Mouse (Mus musculus) CH12.LX (cell line): ENCODE results near the gene Rmi2. TPM values are rescaled to one million over a fixed set of nuclear protein-coding genes. Genes with fewer than 3 reads are reported as not detected.

Experiments
- DNase-seq: peaks from one replicate; pipeline ENCODE4 v3.0.0-alpha.2; 2013; ENCODE audit errors: extremely low read depth
- H3K27ac ChIP-seq: 2 replicates; pipeline ENCODE4 v1.5.1; 2012; ENCODE audit warnings: low read depth, mild to moderate bottlenecking, control low read depth, moderate library complexity; ENCODE audit not compliant: insufficient read depth
- H3K27me3 ChIP-seq: replicated peaks from 2 replicates; pipeline ENCODE3; 2012; ENCODE audit warnings: inconsistent platforms
- H3K36me3 ChIP-seq, 2 experiments: replicated peaks in 1 of 2; 2 replicates each; pipeline versions ENCODE3 to v1.6.1; 2012; ENCODE audit warnings: inconsistent platforms in 1 of 2, low read length in 1 of 2, mild to moderate bottlenecking in 1 of 2, mixed read lengths in 1 of 2, moderate library complexity in 1 of 2; ENCODE audit not compliant: control insufficient read depth in 1 of 2, insufficient read depth in 1 of 2
- H3K4me1 ChIP-seq, 2 experiments: 2 replicates each; pipeline ENCODE4 v1.6.1; 2012; ENCODE audit warnings: inconsistent platforms in 1 of 2, moderate library complexity in 1 of 2; ENCODE audit not compliant: insufficient read depth in 2 of 2, control insufficient read depth in 1 of 2
- H3K4me2 ChIP-seq: 2 replicates; pipeline ENCODE4 v1.6.1; 2012; ENCODE audit warnings: low read depth, mild to moderate bottlenecking, control low read depth; ENCODE audit not compliant: poor library complexity, insufficient read depth, severe bottlenecking
- H3K4me3 ChIP-seq, 3 experiments: fragments of 150-350 bp in 1 of 3; sonication (generic) in 1 of 3; replicated peaks in 1 of 3; 2 replicates each; pipeline versions ENCODE3 to v1.5.1; 2011 to 2012; ENCODE audit warnings: low read depth in 2 of 3, low read length in 2 of 3, mild to moderate bottlenecking in 2 of 3, moderate library complexity in 2 of 3, control low read depth in 1 of 3, improper control_type of control experiment in 1 of 3, inconsistent platforms in 1 of 3, mixed read lengths in 1 of 3; ENCODE audit not compliant: poor library complexity in 1 of 3
- H3K79me2 ChIP-seq: replicated peaks from 2 replicates; pipeline ENCODE4 v1.6.1; 2012; ENCODE audit warnings: mild to moderate bottlenecking, moderate library complexity; ENCODE audit not compliant: control insufficient read depth, poor library complexity, insufficient read depth, severe bottlenecking; ENCODE audit errors: extremely low read depth
- H3K9ac ChIP-seq: 2 replicates; pipeline ENCODE4 v1.6.1; 2012; ENCODE audit warnings: low read depth, mild to moderate bottlenecking, control low read depth, moderate library complexity; ENCODE audit not compliant: insufficient read depth
- H3K9me3 ChIP-seq: replicated peaks from 2 replicates; pipeline ENCODE3; 2012; ENCODE audit warnings: low read length, inconsistent platforms, mixed read lengths
- BHLHE40 ChIP-seq: IDR thresholded peaks from 2 replicates; pipeline ENCODE4 v1.6.1; 2011; ENCODE audit warnings: mild to moderate bottlenecking, low read depth, low read length, improper control_type of control experiment
- CHD2 ChIP-seq: IDR thresholded peaks from 2 replicates; pipeline ENCODE4 v1.6.1; 2011; ENCODE audit warnings: low read length, improper control_type of control experiment
- CTCF ChIP-seq, 2 experiments: IDR thresholded peaks in 1 of 2; conservative IDR thresholded peaks in 1 of 2; 2 replicates each; pipeline ENCODE4 v1.5.1; 2011 to 2012; ENCODE audit warnings: low read depth in 2 of 2, low read length in 2 of 2, improper control_type of control experiment in 1 of 2, inconsistent platforms in 1 of 2, mild to moderate bottlenecking in 1 of 2, moderate library complexity in 1 of 2
- E2F4 ChIP-seq: IDR thresholded peaks from 2 replicates; pipeline ENCODE4 v1.6.1; 2011; ENCODE audit warnings: low read depth, low read length, improper control_type of control experiment; ENCODE audit not compliant: insufficient replicate concordance
- ETS1 ChIP-seq: conservative IDR thresholded peaks from 2 replicates; pipeline ENCODE4 v1.6.1; 2012; ENCODE audit warnings: low read depth, mild to moderate bottlenecking, inconsistent platforms, low read length, improper control_type of control experiment, moderate library complexity
- HCFC1 ChIP-seq: IDR thresholded peaks from 2 replicates; pipeline ENCODE4 v1.6.1; 2012; ENCODE audit warnings: low read depth, mild to moderate bottlenecking, inconsistent platforms, low read length, improper control_type of control experiment
- IRF4 ChIP-seq: IDR thresholded peaks from 2 replicates; pipeline ENCODE4 v1.6.1; 2014; ENCODE audit warnings: low read depth, mild to moderate bottlenecking, inconsistent platforms, low read length, improper control_type of control experiment
- JUN ChIP-seq: IDR thresholded peaks from 2 replicates; pipeline ENCODE4 v1.6.1; 2011; ENCODE audit warnings: low read depth, mild to moderate bottlenecking, low read length, improper control_type of control experiment, moderate library complexity; ENCODE audit not compliant: insufficient read depth
- JUND ChIP-seq: conservative IDR thresholded peaks from 2 replicates; pipeline ENCODE4 v1.6.1; 2011; ENCODE audit warnings: low read depth, low read length, improper control_type of control experiment
- KAT2A ChIP-seq: IDR thresholded peaks from 2 replicates; pipeline ENCODE4 v1.6.1; 2012; ENCODE audit warnings: low read length, improper control_type of control experiment, inconsistent platforms; ENCODE audit not compliant: insufficient replicate concordance
- MAFK ChIP-seq: IDR thresholded peaks from 2 replicates; pipeline ENCODE4 v1.6.1; 2011; ENCODE audit warnings: low read length, improper control_type of control experiment; ENCODE audit not compliant: insufficient replicate concordance
- MAX ChIP-seq: IDR thresholded peaks from 2 replicates; pipeline ENCODE4 v1.6.1; 2011; ENCODE audit warnings: low read length, improper control_type of control experiment
- MAZ ChIP-seq: IDR thresholded peaks from 2 replicates; pipeline ENCODE4 v1.6.1; 2012; ENCODE audit warnings: low read depth, mild to moderate bottlenecking, inconsistent platforms, low read length, improper control_type of control experiment, moderate library complexity
- MEF2A ChIP-seq: IDR thresholded peaks from 2 replicates; pipeline ENCODE4 v1.6.1; 2014; ENCODE audit warnings: low read depth, mild to moderate bottlenecking, inconsistent platforms, low read length, improper control_type of control experiment, borderline replicate concordance
- MXI1 ChIP-seq: IDR thresholded peaks from 2 replicates; pipeline ENCODE4 v1.6.1; 2011; ENCODE audit warnings: mild to moderate bottlenecking, low read depth, low read length, improper control_type of control experiment
- MYC ChIP-seq: IDR thresholded peaks from 2 replicates; pipeline ENCODE4 v1.6.1; 2011; ENCODE audit warnings: low read depth, mild to moderate bottlenecking, improper control_type of control experiment, low read length
- NELFE ChIP-seq: IDR thresholded peaks from 2 replicates; pipeline ENCODE4 v1.6.1; 2011; ENCODE audit warnings: low read depth, low read length, improper control_type of control experiment
- PAX5 ChIP-seq: IDR thresholded peaks from 2 replicates; pipeline ENCODE4 v1.6.1; 2012; ENCODE audit warnings: low read length, inconsistent platforms, mixed read lengths
- POLR2AphosphoS2 ChIP-seq: IDR thresholded peaks from 2 replicates; pipeline ENCODE4 v1.6.1; 2011; ENCODE audit warnings: low read depth, low read length, improper control_type of control experiment
- RAD21 ChIP-seq: IDR thresholded peaks from 2 replicates; pipeline ENCODE4 v1.6.1; 2011; ENCODE audit warnings: low read depth, mild to moderate bottlenecking, low read length, improper control_type of control experiment, moderate library complexity
- RCOR1 ChIP-seq: conservative IDR thresholded peaks from 2 replicates; pipeline ENCODE4 v1.6.1; 2012; ENCODE audit warnings: low read depth, mild to moderate bottlenecking, inconsistent platforms, low read length, improper control_type of control experiment
- SMC3 ChIP-seq: IDR thresholded peaks from 2 replicates; pipeline ENCODE4 v1.6.1; 2011; ENCODE audit warnings: low read depth, low read length, improper control_type of control experiment
- TBP ChIP-seq: conservative IDR thresholded peaks from 2 replicates; pipeline ENCODE4 v1.6.1; 2011; ENCODE audit warnings: low read depth, low read length, improper control_type of control experiment
- TCF12 ChIP-seq: IDR thresholded peaks from 2 replicates; pipeline ENCODE4 v1.6.1; 2014; ENCODE audit warnings: low read depth, mild to moderate bottlenecking, inconsistent platforms, low read length, improper control_type of control experiment
- UBTF ChIP-seq: IDR thresholded peaks from 2 replicates; pipeline ENCODE4 v1.6.1; 2012; ENCODE audit warnings: low read depth, mild to moderate bottlenecking, inconsistent platforms, low read length, improper control_type of control experiment, moderate library complexity
- USF1 ChIP-seq: IDR thresholded peaks from 2 replicates; pipeline ENCODE4 v1.6.1; 2014; ENCODE audit warnings: low read depth, mild to moderate bottlenecking, inconsistent platforms, low read length, improper control_type of control experiment
- ZC3H11A ChIP-seq: IDR thresholded peaks from 2 replicates; pipeline ENCODE4 v1.6.1; 2012; ENCODE audit warnings: low read depth, mild to moderate bottlenecking, inconsistent platforms, low read length, improper control_type of control experiment
- ZKSCAN1 ChIP-seq: IDR thresholded peaks from 2 replicates; pipeline ENCODE4 v1.6.1; 2012; ENCODE audit warnings: low read depth, inconsistent platforms, low read length, improper control_type of control experiment, borderline replicate concordance
- ZNF384 ChIP-seq: IDR thresholded peaks from 2 replicates; pipeline ENCODE4 v1.6.1; 2012; ENCODE audit warnings: low read depth, low read length, improper control_type of control experiment, inconsistent platforms
- dilution Hi-C: fragments of 300-500 bp; cut with MboI; formaldehyde crosslinking; loops from 2 replicates; pipeline ENCODE4 v1.14.3; 2020; ENCODE audit warnings: low sequenced_read_pairs; ENCODE audit not compliant: extremely low pct_unique_long_range_greater_than_20kb, extremely low pct_ligation_motif_present
- in situ Hi-C: fragments of 300-500 bp; cut with MboI; formaldehyde crosslinking; loops from 3 replicates; pipeline ENCODE4 v1.14.3; 2019; ENCODE audit warnings: low sequenced_read_pairs, low pct_ligation_motif_present, low pct_unique_long_range_greater_than_20kb, mixed read lengths
- polyA plus RNA-seq: library from polyadenylated mRNA; unstranded; fragments of >175 nt; gene quantifications from 2 replicates; pipeline ENCODE4 v1.2.1, GENCODE M21; 2012; ENCODE audit warnings: low read depth; ENCODE audit not compliant: insufficient read length
- total RNA-seq, 2 experiments: library from RNA; depleted of rRNA; stranded (reverse); fragments of 300-350 nt in 1 of 2; fragments of >200 nt in 1 of 2; gene quantifications; 2 replicates each; pipeline ENCODE4 v1.2.3; 2012 to 2014

The Rmi2 gene
- total and polyA plus RNA-seq, 3 experiments, result 6.8 to 13.8 (median 9.3) TPM

DNA sequence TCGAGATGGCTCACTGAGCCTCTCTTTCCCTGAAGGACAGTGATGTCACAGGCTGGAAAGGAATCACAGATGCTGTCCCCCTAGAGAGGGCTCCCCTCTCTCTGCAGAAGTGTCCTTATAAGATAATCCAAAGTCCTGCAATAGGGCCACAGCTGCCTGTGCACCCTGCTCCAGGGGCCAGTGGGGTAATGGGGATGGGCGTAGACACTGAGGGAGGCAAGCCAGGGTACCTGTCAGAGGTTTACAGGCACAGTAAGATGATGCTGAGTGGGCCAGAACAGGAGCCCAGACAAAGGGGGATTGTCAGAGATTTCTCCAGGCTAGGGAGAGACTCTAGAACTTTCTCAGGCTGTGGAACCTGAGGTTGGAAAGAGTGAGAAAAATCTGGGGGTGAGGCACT lies 32.6 kb downstream of the Rmi2 start:
- dilution Hi-C loops (no loop called here), in situ Hi-C loops (no loop called here)
- H3K36me3 ChIP-seq, result peaks cover 0 to 6% of the 10 kb centered on the region in 2 experiments
- no peaks in the 10 kb centered on the region for H3K4me1 ChIP-seq
- no peaks in the 10 kb centered on the region for H3K9me3 ChIP-seq
- no peak overlapping the region for H3K4me3 ChIP-seq
- no peak overlapping the region for H3K27ac ChIP-seq
- H3K9ac ChIP-seq, result no peak overlapping the region
- H3K27me3 ChIP-seq, result peaks cover 2% of the 10 kb centered on the region
- no peak for TF ChIP-seq UBTF
- TF ChIP-seq MXI1, result no peak
- TF ChIP-seq KAT2A, result no peak
- TF ChIP-seq SMC3, result no peak
- no peak for TF ChIP-seq PAX5
- TF ChIP-seq TBP, result no peak
- TF ChIP-seq RCOR1, result no peak
- TF ChIP-seq IRF4, result no peak
- no peak for TF ChIP-seq MAX
- TF ChIP-seq BHLHE40, result no peak
- no peak for TF ChIP-seq E2F4
- no peak for TF ChIP-seq HCFC1
- no peak for TF ChIP-seq ZNF384
- no peak for TF ChIP-seq JUN
- TF ChIP-seq ZC3H11A, result no peak
- TF ChIP-seq MEF2A, result no peak
- TF ChIP-seq CTCF (conservative IDR thresholded peaks at IDR 0.05 in 1 of 2, IDR thresholded peaks at IDR 0.05 in 1 of 2; ENCODE audit: low read depth in 2 of 2, low read length in 2 of 2), result no peak
- no peak for TF ChIP-seq CHD2
- TF ChIP-seq POLR2AphosphoS2, result no peak
- TF ChIP-seq ZKSCAN1, result no peak
- H3K79me2 ChIP-seq, result no peaks in the 10 kb centered on the region
- DNase-seq, result no peak
- no peak overlapping the region for H3K4me2 ChIP-seq

- DNase-seq, result peak; percentile 41
- in situ Hi-C loops, result no loop called here
- TF ChIP-seq USF1 (no peak), MXI1 (peak; percentile 38; the same call in 1 of the 2 replicates), ETS1 (no peak), JUN (no peak), ZC3H11A (peak; percentile 78), RCOR1 (no peak), HCFC1 (no peak), TBP (no peak), TCF12 (0 out of 2 replicates have a peak, but pooled peaks have one; percentile 43), IRF4 (0 out of 2 replicates have a peak, but pooled peaks have one; percentile 43), BHLHE40 (no peak), MAZ (0 out of 2 replicates have a peak, but pooled peaks have one; percentile 55), CTCF (conservative IDR thresholded peaks at IDR 0.05 in 1 of 2, IDR thresholded peaks at IDR 0.05 in 1 of 2; ENCODE audit: low read depth in 2 of 2, low read length in 2 of 2) (peak; percentile 97 to 100), NELFE (peak; percentile 57; the same call in 1 of the 2 replicates), CHD2 (peak; percentile 45; the same call in 1 of the 2 replicates), MAFK (peak; percentile 38; the same call in 1 of the 2 replicates), JUND (0 out of 2 replicates have a peak, but pooled peaks have one; percentile 33), MYC (0 out of 2 replicates have a peak, but pooled peaks have one; percentile 35), RAD21 (peak; percentile 92), MAX (peak; percentile 46; the same call in 1 of the 2 replicates), MEF2A (peak; percentile 63)
Measured at GRCm38 (mm10) chr16:10867904-10868440, 33.1 kb downstream of the Rmi2 start.

More at GRCm38 (mm10) chr16:10867904-10868440, 33.1 kb downstream of the Rmi2 start:
- no peak overlapping the region for H3K27ac ChIP-seq
- dilution Hi-C loops, result no loop called here
- no peak overlapping the region for H3K4me3 ChIP-seq
- no peaks in the 10 kb centered on the region for H3K9me3 ChIP-seq
- H3K36me3 ChIP-seq, result peaks cover 0 to 6% of the 10 kb centered on the region in 2 experiments
- no peaks in the 10 kb centered on the region for H3K79me2 ChIP-seq
- peaks cover 2% of the 10 kb centered on the region for H3K27me3 ChIP-seq
- no peaks in the 10 kb centered on the region for H3K4me1 ChIP-seq
- H3K9ac ChIP-seq, result no peak overlapping the region
- no peak overlapping the region for H3K4me2 ChIP-seq
